In the genomic region with DNA sequence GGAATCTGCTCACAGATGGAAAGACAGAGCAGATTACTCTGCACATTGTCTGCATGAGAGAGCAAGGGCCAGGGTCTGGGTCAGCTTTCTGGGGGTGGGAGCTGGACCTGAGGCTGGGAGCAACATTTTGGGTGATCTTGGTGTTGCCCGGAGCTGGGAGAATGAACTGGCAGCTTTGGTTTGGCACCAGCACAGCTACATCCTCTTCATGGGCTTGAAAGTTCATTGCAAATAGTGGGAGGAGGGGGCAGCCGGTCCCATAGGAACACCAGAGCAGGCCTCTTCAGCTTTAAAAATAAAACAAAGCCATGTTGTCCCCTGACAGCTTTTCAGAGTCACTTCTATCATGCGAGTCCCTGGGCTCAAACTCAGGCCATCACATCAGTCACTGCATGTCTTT, we compare ENCODE assay signal across 10 mouse cellular contexts. TPM values are rescaled to one million over a fixed set of nuclear protein-coding genes. Genes with fewer than 3 reads are reported as not detected.
DNase-seq lines count a peak whose midpoint lies in the region; ATAC-seq and TF ChIP-seq lines count a peak whose summit lies in the region.
"Had no signal": no experiment of that assay in that cellular context is flagged by ENCODE, and none has a peak within 500 bp of the region (broad histone marks: within the 10 kb centered on the region; RNA-seq: fewer than 3 reads in every experiment).

No protein-coding gene starts in this region.

- no peak for ATAC-seq in hindbrain, embryonic 11.5 days (ENCODE audit: low FRiP score)
- ATAC-seq in liver, embryonic 16.5 days (ENCODE audit: low read depth) = no peak
- ATAC-seq in activated CD4-positive, CD25-positive, alpha-beta regulatory T cell, adult 4 months = no peak

- no peaks in the 10 kb centered on the region for H3K27me3 ChIP-seq in heart, embryonic 10.5 days (ENCODE audit: insufficient read depth, poor library complexity, severe bottlenecking)
- H3K27me3 ChIP-seq in hindbrain, embryonic 11.5 days (ENCODE audit: control insufficient read depth, insufficient read depth, low read length) = no peaks in the 10 kb centered on the region
- no peaks in the 10 kb centered on the region for H3K27me3 ChIP-seq in liver, embryonic 16.5 days (ENCODE audit: control insufficient read depth, insufficient read depth, low read depth, low read length)

- H3K4me1 ChIP-seq in heart, embryonic 10.5 days = peaks cover 12% of the 10 kb centered on the region; the same call in 1 of the 2 replicates
- peaks cover 0 to 9% of the 10 kb centered on the region in 2 experiments; a peak in 1 of 4 replicates for H3K4me1 ChIP-seq in ES-E14 (ENCODE audit: control insufficient read depth in 2 of 2, insufficient read depth in 2 of 2, low read length in 2 of 2, poor library complexity in 1 of 2)
- H3K4me1 ChIP-seq in hindbrain, embryonic 11.5 days (replicated peaks; ENCODE audit: control insufficient read depth, insufficient read depth, low read length) = peaks cover 4% of the 10 kb centered on the region; the same call in 1 of the 2 replicates
- H3K4me1 ChIP-seq in liver, embryonic 16.5 days (ENCODE audit: control insufficient read depth, low read depth, low read length) = peaks cover 14% of the 10 kb centered on the region

- no peak overlapping the region for H3K4me2 ChIP-seq in hindbrain, embryonic 11.5 days (replicated peaks; ENCODE audit: low read depth, low read length)
- H3K4me2 ChIP-seq in liver, embryonic 16.5 days (ENCODE audit: low read depth, low read length) = peak overlapping the region; percentile 79

- in situ Hi-C loops in ES-E14 (cut with MboI; ENCODE audit: low sequenced_read_pairs in 2 of 2, unreplicated experiment in 2 of 2) = no loop called here

- peak overlapping the region; percentile 49 for H3K4me3 ChIP-seq in heart, embryonic 10.5 days
- H3K4me3 ChIP-seq in ES-E14 (ENCODE audit: insufficient read depth in 1 of 2, low read depth in 1 of 2, low read length in 2 of 2, poor library complexity in 1 of 2, severe bottlenecking in 1 of 2) = peak overlapping the region; percentile 55 to 72; a peak in 3 of 4 replicates
- no peak overlapping the region; the same call in 1 of the 2 replicates for H3K4me3 ChIP-seq in hindbrain, embryonic 11.5 days (ENCODE audit: low read depth, low read length)
- no peak overlapping the region; the same call in 1 of the 2 replicates for H3K4me3 ChIP-seq in liver, embryonic 16.5 days (ENCODE audit: low read depth, low read length)

- intact Hi-C loops in heart, postnatal 25 days (cut with DNase I) = no loop called here

- no peaks in the 10 kb centered on the region for H3K9me3 ChIP-seq in heart, embryonic 10.5 days
- H3K9me3 ChIP-seq in ES-E14 (ENCODE audit: control insufficient read depth, insufficient read depth, low read depth, low read length) = no peaks in the 10 kb centered on the region
- no peaks in the 10 kb centered on the region for H3K9me3 ChIP-seq in hindbrain, embryonic 11.5 days (ENCODE audit: control insufficient read depth, low read length)
- no peaks in the 10 kb centered on the region for H3K9me3 ChIP-seq in liver, embryonic 16.5 days (replicated peaks; ENCODE audit: control insufficient read depth, low read length)

- peaks cover 5% of the 10 kb centered on the region for H3K36me3 ChIP-seq in heart, embryonic 10.5 days
- peaks cover 10% of the 10 kb centered on the region for H3K36me3 ChIP-seq in ES-E14 (ENCODE audit: control insufficient read depth, insufficient read depth, low read length, poor library complexity, severe bottlenecking)
- no peaks in the 10 kb centered on the region for H3K36me3 ChIP-seq in hindbrain, embryonic 11.5 days (ENCODE audit: control insufficient read depth, insufficient read depth, low read length)
- no peaks in the 10 kb centered on the region; the same call in 1 of the 2 replicates for H3K36me3 ChIP-seq in liver, embryonic 16.5 days (ENCODE audit: control insufficient read depth, insufficient read depth)

- no peak for DNase-seq in heart, embryonic 10.5 days (ENCODE audit: low spot score)
- DNase-seq in heart, postnatal 25 days (ENCODE audit: low spot score) = no peak
- no peak for DNase-seq in ES-E14 (ENCODE audit: low read depth, low spot score)
- no peak for DNase-seq in hindbrain, embryonic 11.5 days (ENCODE audit: low spot score)
- DNase-seq in ovary, adult 18-20 months (ENCODE audit: low spot score) = no peak
- DNase-seq in thymus, adult 18-20 months = no peak
- DNase-seq: left cerebral cortex, postnatal 4 days; spleen, adult 18-20 months had no signal

- H3K27ac ChIP-seq in heart, embryonic 10.5 days = peak overlapping the region; percentile 92; the same call in 1 of the 2 replicates
- H3K27ac ChIP-seq in ES-E14 (ENCODE audit: insufficient read depth, low read depth, low read length, poor library complexity, severe bottlenecking) = peak overlapping the region; percentile 17; the same call in 1 of the 2 replicates
- no peak overlapping the region for H3K27ac ChIP-seq in hindbrain, embryonic 11.5 days (ENCODE audit: low read depth, low read length)
- no peak overlapping the region for H3K27ac ChIP-seq in liver, embryonic 16.5 days (ENCODE audit: low read length)

- H3K9ac ChIP-seq in ES-E14 (ENCODE audit: insufficient read depth, low read depth, low read length, poor library complexity, severe bottlenecking) = peak overlapping the region; percentile 75; the same call in 1 of the 2 replicates
- H3K9ac ChIP-seq in hindbrain, embryonic 11.5 days (ENCODE audit: low read depth, low read length) = peak overlapping the region; percentile 55; the same call in 1 of the 2 replicates
- peak overlapping the region; percentile 73 for H3K9ac ChIP-seq in liver, embryonic 16.5 days (ENCODE audit: low read depth, low read length)

- 84% methylated on average over 3 of the region's 3 CpGs for WGBS in heart, embryonic 10.5 days
- 87% methylated on average over 3 of the region's 3 CpGs for WGBS in hindbrain, embryonic 11.5 days
- 86% methylated on average over 3 of the region's 3 CpGs for WGBS in liver, embryonic 16.5 days (ENCODE audit: insufficient replicate concordance)

TF ChIP-seq in ES-E14, 5 proteins besides CTCF, POLR2A, EP300 and RAD21:
- TF ChIP-seq ZNF384 (IDR thresholded peaks at IDR 0.05; ENCODE audit: low read depth, low read length) (no peak), MAFK (IDR thresholded peaks at IDR 0.05; ENCODE audit: insufficient read depth, low read depth, low read length) (no peak), CHD2 (IDR thresholded peaks at IDR 0.05; ENCODE audit: low read depth, low read length) (no peak), HCFC1 (IDR thresholded peaks at IDR 0.05; ENCODE audit: borderline replicate concordance, insufficient read depth, low read length) (no peak), ZC3H11A (IDR thresholded peaks at IDR 0.05; ENCODE audit: borderline replicate concordance, low read depth, low read length) (no peak)

RNA-seq across cellular contexts. Expression of gene Wdr5, which starts 26.3 kb away (rescaled TPM):
- 44.3 and 57.8 TPM in 2 replicates for polyA plus RNA-seq in heart, embryonic 10.5 days (2016; fragmentation: Nextera tagmentation; extraction: Ambion mirVana)
- total RNA-seq in heart, postnatal 25 days (2021) = 10 to 100 TPM; 23.4 to 23.7 TPM
- total RNA-seq in ES-E14 (2012; rRNA removed) = 103 and 106 TPM in 2 replicates
- polyA plus RNA-seq in hindbrain, embryonic 11.5 days (2014; fragmentation: Nextera tagmentation; extraction: Ambion mirVana) = 58.6 and 62.5 TPM in 2 replicates
- 22.2 and 22.4 TPM in 2 replicates for polyA plus RNA-seq in liver, embryonic 16.5 days (2015; fragmentation: Nextera tagmentation; extraction: Ambion mirVana)
- polyA plus RNA-seq in activated CD4-positive, CD25-positive, alpha-beta regulatory T cell, adult 4 months (2017; shearing (Covaris generic)) = 10 to 100 TPM in 1 of 2 experiments, 1 to 10 TPM in 1; 9.2 to 14.3 TPM

RNA-seq across cellular contexts. Expression of gene Brd3, which starts 33.8 kb away (rescaled TPM):
- polyA plus RNA-seq in heart, embryonic 10.5 days (2016; fragmentation: Nextera tagmentation; extraction: Ambion mirVana) = 90.5 and 135 TPM in 2 replicates
- 10 to 100 TPM; 29.3 to 35.7 TPM for total RNA-seq in heart, postnatal 25 days (2021)
- total RNA-seq in ES-E14 (2012; rRNA removed) = 28.4 and 29.3 TPM in 2 replicates
- 160 and 161 TPM in 2 replicates for polyA plus RNA-seq in hindbrain, embryonic 11.5 days (2014; fragmentation: Nextera tagmentation; extraction: Ambion mirVana)
- 21.5 and 24.3 TPM in 2 replicates for polyA plus RNA-seq in liver, embryonic 16.5 days (2015; fragmentation: Nextera tagmentation; extraction: Ambion mirVana)
- 10 to 100 TPM; 27.7 to 43.4 TPM for polyA plus RNA-seq in activated CD4-positive, CD25-positive, alpha-beta regulatory T cell, adult 4 months (2017; shearing (Covaris generic))

Comparison
In these comparisons a context has a peak if more than half of its experiments do, and no peak if none do; other contexts are left out.
1. H3K27ac ChIP-seq: peak in heart, embryonic 10.5 days (single experiment) and ES-E14 (single experiment); none in hindbrain, embryonic 11.5 days (single experiment) and liver, embryonic 16.5 days (single experiment).
2. H3K4me3 ChIP-seq: peak in heart, embryonic 10.5 days (single experiment) and ES-E14 (2 of 2); none in hindbrain, embryonic 11.5 days (single experiment) and liver, embryonic 16.5 days (single experiment).
3. Peak in every context shown above with its lines, with median percentiles within 50 percentile points of each other: H3K9ac ChIP-seq.